Mouse (Mus musculus): Measurements from ENCODE around the gene Spata5. TPM values are rescaled to one million over a fixed set of nuclear protein-coding genes. Genes with fewer than 3 reads are reported as not detected.
"Not testable (repeated sequence)": the region's sequence is repeated elsewhere in the genome, so short reads cannot be mapped to it uniquely, and the experiment has no call there.

Gene Spata5
- polyA plus RNA-seq, 1 experiment from 2014 or later, result 36.2 TPM

DNA sequence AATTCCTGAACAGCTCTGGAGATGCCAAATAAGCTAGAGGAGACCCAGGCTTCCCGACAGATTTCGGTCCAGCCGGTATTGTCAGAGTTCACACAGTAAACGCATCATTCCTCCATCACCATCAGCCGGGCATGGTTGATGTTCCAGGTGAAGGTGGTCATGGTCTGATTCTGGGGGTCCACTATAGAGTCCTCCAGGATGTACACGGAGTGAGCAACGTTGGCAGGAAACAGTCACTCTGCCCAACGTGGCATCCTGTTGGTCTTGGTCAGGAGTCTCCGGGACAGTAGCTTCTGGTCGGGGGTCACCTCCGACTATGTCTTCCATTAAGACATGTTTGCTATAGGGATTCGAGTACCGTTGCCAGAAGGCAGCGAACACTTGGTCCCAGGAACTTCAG lies 179.9 kb downstream of the Spata5 start:
- H3K27me3 ChIP-seq (ENCODE audit: insufficient read depth, poor library complexity, severe bottlenecking); H3K9me3 ChIP-seq; H3K27ac ChIP-seq; H3K36me3 ChIP-seq; H3K4me3 ChIP-seq: not testable (repeated sequence)
- H3K4me1 ChIP-seq, result peaks cover 19% of the 10 kb centered on the region
- WGBS, result 90% methylated on average over 14 of the region's 14 CpGs
- peak; percentile 66 for DNase-seq (ENCODE audit: low spot score)

DNA sequence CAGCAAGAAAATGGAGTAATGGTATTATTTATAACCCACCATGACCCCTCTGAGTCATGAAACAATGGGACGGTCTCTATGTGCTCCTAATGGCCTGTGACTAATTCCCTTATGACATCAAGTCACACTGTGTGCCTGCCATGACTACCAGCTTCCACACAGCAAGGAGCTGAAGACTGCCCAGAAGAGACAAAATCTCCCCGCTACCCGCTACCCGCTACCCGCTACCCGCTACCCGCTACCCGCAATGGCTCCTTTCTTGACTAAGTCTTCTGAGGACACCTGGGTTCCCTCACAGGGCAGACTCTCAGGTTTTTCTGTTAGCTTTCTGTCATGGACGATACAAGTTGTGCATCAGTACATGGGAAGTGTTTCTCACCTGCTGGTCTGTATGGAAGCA lies 182.7 kb downstream of the Spata5 start:
- Histone ChIP-seq H3K36me3 (no peaks in the 10 kb centered on the region), H3K27ac (no peak overlapping the region), H3K9me3 (no peaks in the 10 kb centered on the region), H3K27me3 (ENCODE audit: insufficient read depth, poor library complexity, severe bottlenecking) (no peaks in the 10 kb centered on the region), H3K4me1 (peaks cover 4% of the 10 kb centered on the region; the same call in 1 of the 2 replicates), H3K4me3 (no peak overlapping the region)
- DNase-seq (ENCODE audit: low spot score), result peak; percentile 64
- 97% methylated on average over 9 of the region's 9 CpGs for WGBS

DNA sequence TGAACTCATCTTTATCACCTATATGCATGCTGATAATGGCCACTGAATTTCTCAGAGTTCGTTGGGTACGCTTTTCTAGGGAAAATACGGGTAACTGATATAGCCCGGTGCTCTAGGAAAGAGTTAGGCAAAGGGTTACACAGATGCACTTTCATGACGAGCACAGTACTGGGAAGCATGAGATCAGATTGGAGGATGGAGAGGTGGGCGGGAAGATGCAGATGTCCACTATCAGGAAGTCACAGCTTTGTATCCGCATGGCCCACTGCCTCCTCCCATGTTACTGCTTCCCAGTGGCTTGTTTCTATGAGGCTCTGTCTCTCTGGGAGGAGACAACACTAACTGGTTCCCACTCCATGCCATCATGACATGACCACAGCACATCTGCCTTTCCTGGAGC lies 183.2 kb downstream of the Spata5 start:
- Histone ChIP-seq H3K27me3 (ENCODE audit: insufficient read depth, poor library complexity, severe bottlenecking) (no peaks in the 10 kb centered on the region), H3K4me1 (peaks cover 4% of the 10 kb centered on the region; the same call in 1 of the 2 replicates), H3K36me3 (no peaks in the 10 kb centered on the region), H3K9me3 (no peaks in the 10 kb centered on the region), H3K4me3 (no peak overlapping the region), H3K27ac (no peak overlapping the region)
- DNase-seq (ENCODE audit: low spot score), result peak; percentile 63
- WGBS, result 73% methylated on average over 7 of the region's 7 CpGs

DNA sequence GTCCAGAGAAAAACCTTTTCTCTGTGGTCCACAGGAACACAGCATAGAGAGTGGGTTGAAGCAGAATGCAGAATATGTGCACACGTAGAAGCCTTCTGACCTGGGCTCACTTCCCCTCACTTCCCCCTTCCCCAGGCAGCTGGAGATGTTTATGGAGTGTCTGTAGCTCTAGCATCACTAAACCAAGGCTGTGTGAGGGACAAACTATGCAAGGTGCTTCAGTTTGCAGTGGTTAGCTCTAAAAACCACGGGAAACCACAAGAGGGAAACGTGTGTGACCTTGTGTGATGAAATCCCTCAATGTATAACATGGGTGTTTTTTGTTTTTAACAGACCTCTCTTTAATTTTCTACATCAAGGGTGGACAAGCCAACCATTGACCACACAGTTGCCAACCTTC lies 183.8 kb downstream of the Spata5 start:
- no peaks in the 10 kb centered on the region for H3K36me3 ChIP-seq
- no peak overlapping the region for H3K27ac ChIP-seq
- H3K4me3 ChIP-seq, result no peak overlapping the region
- WGBS, result 73% methylated on average over 3 of the region's 3 CpGs
- DNase-seq (ENCODE audit: low spot score), result no peak
- no peaks in the 10 kb centered on the region for H3K9me3 ChIP-seq
- H3K4me1 ChIP-seq, result peaks cover 4% of the 10 kb centered on the region; the same call in 1 of the 2 replicates
- H3K27me3 ChIP-seq (ENCODE audit: insufficient read depth, poor library complexity, severe bottlenecking), result no peaks in the 10 kb centered on the region

DNA sequence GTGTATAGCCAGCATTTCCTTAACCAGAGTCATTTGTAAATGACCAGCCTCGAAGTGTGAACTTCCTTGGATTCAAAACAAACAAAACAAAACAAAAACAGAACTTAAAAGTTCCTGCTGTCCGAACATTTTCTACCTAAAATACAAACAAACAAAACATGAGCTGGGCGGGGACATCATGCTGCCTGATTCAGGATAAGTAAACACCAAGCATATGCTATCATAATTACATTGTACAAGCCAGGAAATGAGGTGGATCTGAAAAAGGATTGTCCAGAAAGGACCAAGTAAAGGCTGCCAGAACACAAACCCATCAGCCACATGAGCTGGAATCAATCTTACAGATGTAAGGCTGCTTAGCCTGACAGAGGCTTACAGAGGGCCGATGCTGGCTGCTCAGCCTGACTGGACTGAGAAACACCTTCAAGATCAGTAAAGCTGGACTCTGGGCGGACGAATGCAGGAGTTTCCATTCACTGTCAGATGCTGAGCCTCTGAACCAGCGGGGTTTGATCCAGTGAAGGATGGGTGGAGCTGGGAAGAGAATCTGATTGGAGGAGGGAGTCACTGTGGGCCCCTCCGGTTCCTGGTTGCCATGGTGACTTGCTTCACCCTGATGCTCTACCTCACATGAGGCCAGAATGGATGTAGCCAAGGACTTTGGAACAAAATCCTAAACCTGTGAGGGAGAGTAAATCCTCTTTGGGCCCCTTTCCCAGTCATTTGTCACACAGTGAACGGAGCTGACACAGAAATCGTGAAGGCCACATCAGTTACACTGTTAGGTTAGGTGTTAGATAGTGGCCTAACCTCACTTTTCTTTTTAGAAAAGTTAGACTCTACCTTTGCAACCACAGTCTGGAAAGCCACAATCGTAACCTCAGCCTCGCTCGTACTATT lies 185.5 kb downstream of the Spata5 start:
- peaks cover 4% of the 10 kb centered on the region; the same call in 1 of the 2 replicates for H3K4me1 ChIP-seq
- 69% methylated on average over 13 of the region's 13 CpGs for WGBS
- no peak overlapping the region for H3K4me3 ChIP-seq
- no peak overlapping the region for H3K27ac ChIP-seq
- H3K27me3 ChIP-seq (ENCODE audit: insufficient read depth, poor library complexity, severe bottlenecking), result no peaks in the 10 kb centered on the region
- H3K36me3 ChIP-seq, result no peaks in the 10 kb centered on the region
- DNase-seq (ENCODE audit: low spot score), result no peak
- 0 out of 2 replicates have a peak, but pooled peaks cover 2% of the 10 kb centered on the region for H3K9me3 ChIP-seq

DNA sequence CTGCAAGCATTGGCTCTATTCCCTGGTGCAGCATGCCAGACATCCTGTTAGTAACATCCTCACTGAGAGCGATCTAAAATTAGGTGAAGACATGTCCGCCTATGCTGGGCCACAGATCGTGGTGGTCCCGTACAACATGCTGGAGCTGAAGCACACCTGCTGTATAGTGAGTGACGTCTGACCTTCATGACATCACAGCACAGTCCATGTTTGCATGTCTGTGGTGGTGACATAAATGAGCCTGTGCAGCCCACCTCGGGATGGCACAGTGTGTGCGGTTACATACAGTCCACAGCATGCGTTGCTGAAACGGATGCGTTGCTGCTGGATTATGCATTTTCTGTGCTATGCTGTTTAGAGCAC lies 186.2 kb downstream of the Spata5 start:
- 87% methylated on average over 10 of the region's 10 CpGs for whole genome bisulfite sequencing
- Histone ChIP-seq H3K36me3 (no peaks in the 10 kb centered on the region), H3K27ac (no peak overlapping the region), H3K4me1 (peaks cover 4% of the 10 kb centered on the region; the same call in 1 of the 2 replicates), H3K4me3 (no peak overlapping the region), H3K9me3 (0 out of 2 replicates have a peak, but pooled peaks cover 2% of the 10 kb centered on the region), H3K27me3 (ENCODE audit: insufficient read depth, poor library complexity, severe bottlenecking) (no peaks in the 10 kb centered on the region)
- no peak for DNase-seq (ENCODE audit: low spot score)

DNA sequence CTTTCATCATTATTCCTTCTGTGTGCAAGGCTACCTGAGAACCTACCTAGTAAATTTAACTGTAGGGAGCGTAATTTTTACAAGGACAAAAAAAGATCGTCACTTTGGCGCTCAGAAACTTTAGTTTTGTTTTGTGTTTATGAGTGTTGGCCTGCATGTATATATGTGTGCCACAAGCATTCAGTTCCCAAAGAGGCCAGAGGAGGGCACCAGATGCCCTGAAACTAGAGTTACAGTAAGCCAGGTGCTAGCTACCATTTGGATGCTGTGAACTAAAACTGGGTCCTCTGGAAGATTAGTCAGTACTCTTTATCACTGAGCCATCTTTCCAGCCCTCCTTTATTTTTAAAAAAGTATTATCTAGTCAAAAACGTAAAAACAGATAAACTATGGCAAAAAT lies 189.2 kb downstream of the Spata5 start:
- Histone ChIP-seq H3K9me3 (0 out of 2 replicates have a peak, but pooled peaks cover 2% of the 10 kb centered on the region), H3K36me3 (no peaks in the 10 kb centered on the region), H3K4me1 (peaks cover 4% of the 10 kb centered on the region; the same call in 1 of the 2 replicates), H3K4me3 (no peak overlapping the region), H3K27me3 (ENCODE audit: insufficient read depth, poor library complexity, severe bottlenecking) (no peaks in the 10 kb centered on the region), H3K27ac (no peak overlapping the region)
- DNase-seq (ENCODE audit: low spot score), result no peak
- WGBS, result 82% methylated on average over 4 of the region's 4 CpGs

DNA sequence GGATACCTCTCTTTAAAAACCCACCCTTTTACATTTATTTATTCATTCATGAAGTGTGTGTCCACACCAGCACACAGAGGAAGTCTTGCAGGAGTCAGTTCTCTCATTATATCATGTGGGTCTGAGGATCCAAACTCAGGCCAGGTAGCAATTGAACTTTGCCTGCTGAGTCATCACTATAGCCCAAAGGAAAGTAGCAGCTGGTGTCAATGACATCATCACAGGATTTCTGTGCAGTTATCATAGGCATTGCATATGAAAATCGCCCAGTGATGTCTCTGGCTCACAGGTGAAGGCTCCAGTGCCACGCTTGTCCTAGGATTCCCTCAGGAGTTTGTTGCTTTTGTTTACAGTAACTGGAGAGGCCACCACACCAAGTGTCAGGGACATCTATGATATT lies 191.0 kb downstream of the Spata5 start:
- no peak overlapping the region for H3K27ac ChIP-seq
- no peak overlapping the region for H3K4me3 ChIP-seq
- H3K4me1 ChIP-seq, result peaks cover 4% of the 10 kb centered on the region; the same call in 1 of the 2 replicates
- H3K36me3 ChIP-seq, result no peaks in the 10 kb centered on the region
- no peaks in the 10 kb centered on the region for H3K27me3 ChIP-seq (ENCODE audit: insufficient read depth, poor library complexity, severe bottlenecking)
- WGBS, result 88% methylated on average over 2 of the region's 2 CpGs
- no peak for DNase-seq (ENCODE audit: low spot score)
- 0 out of 2 replicates have a peak, but pooled peaks cover 2% of the 10 kb centered on the region for H3K9me3 ChIP-seq

DNA sequence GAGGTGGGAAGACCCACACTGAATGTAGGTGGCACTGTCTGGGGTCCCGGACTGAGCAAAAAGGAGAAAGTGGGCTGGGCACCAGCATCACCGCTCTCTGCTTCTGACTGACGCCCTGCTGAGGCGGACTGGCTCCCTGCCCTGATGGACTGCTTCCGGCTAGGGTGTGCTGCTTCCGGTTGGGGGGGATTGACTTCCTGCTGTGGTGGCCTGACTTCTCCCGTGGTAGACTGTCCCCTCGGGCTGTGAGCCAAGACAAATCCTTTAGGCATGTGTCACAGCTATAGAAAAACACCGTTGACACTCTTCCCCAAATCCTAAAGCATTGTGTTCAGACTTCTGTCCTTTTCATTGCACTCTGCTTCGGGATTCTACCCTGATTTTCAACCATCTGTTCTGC lies 194.0 kb downstream of the Spata5 start:
- Histone ChIP-seq H3K27ac (0 out of 2 replicates have a peak overlapping the region, but pooled peaks have one; percentile 22), H3K9me3 (0 out of 2 replicates have a peak, but pooled peaks cover 2% of the 10 kb centered on the region), H3K27me3 (ENCODE audit: insufficient read depth, poor library complexity, severe bottlenecking) (no peaks in the 10 kb centered on the region), H3K4me3 (no peak overlapping the region), H3K4me1 (no peaks in the 10 kb centered on the region), H3K36me3 (no peaks in the 10 kb centered on the region)
- DNase-seq (ENCODE audit: low spot score), result peak; percentile 73
- 53% methylated on average over 10 of the region's 10 CpGs for WGBS

DNA sequence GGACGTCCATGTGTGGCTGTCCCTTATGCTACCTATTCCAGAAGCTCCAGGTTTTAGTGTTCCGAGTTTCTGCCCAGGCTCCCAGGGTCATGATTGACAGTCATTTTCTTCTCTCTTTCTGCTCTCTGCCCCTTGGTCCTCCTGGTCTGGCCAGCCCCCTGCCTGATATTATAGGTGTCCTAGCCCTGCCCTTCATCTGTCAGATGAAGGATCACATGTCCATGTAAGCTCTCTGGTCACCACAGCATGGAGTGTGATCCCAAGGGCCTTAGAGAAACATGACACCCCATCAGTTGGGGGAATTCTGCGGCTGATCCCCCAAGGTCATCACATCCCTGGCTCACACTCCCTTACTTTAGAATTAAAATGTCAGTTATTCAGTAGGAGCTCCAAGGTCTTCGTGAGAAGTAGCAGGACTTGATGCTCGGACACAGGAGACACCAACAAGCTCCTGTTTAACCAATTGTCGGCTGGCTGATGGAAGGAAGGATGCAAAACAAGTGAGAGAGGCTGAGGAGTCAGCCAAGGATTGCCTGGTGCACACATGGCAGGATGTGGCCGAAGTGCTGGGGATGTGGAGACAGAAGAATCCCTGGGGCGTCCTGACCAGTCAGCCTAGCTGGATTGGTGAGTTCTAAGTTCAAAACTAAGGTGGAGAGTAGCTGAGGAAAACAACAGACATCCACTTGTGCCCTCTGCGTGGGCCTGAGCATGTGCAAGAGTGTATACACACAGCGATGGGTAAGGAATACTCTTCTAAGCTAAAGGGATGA lies 195.4 kb downstream of the Spata5 start:
- Histone ChIP-seq H3K27me3 (ENCODE audit: insufficient read depth, poor library complexity, severe bottlenecking) (no peaks in the 10 kb centered on the region), H3K4me1 (no peaks in the 10 kb centered on the region), H3K27ac (no peak overlapping the region), H3K36me3 (no peaks in the 10 kb centered on the region), H3K4me3 (no peak overlapping the region), H3K9me3 (0 out of 2 replicates have a peak, but pooled peaks cover under 1% of the 10 kb centered on the region)
- DNase-seq (ENCODE audit: low spot score), result peak; percentile 54
- 75% methylated on average over 10 of the region's 10 CpGs for WGBS

DNA sequence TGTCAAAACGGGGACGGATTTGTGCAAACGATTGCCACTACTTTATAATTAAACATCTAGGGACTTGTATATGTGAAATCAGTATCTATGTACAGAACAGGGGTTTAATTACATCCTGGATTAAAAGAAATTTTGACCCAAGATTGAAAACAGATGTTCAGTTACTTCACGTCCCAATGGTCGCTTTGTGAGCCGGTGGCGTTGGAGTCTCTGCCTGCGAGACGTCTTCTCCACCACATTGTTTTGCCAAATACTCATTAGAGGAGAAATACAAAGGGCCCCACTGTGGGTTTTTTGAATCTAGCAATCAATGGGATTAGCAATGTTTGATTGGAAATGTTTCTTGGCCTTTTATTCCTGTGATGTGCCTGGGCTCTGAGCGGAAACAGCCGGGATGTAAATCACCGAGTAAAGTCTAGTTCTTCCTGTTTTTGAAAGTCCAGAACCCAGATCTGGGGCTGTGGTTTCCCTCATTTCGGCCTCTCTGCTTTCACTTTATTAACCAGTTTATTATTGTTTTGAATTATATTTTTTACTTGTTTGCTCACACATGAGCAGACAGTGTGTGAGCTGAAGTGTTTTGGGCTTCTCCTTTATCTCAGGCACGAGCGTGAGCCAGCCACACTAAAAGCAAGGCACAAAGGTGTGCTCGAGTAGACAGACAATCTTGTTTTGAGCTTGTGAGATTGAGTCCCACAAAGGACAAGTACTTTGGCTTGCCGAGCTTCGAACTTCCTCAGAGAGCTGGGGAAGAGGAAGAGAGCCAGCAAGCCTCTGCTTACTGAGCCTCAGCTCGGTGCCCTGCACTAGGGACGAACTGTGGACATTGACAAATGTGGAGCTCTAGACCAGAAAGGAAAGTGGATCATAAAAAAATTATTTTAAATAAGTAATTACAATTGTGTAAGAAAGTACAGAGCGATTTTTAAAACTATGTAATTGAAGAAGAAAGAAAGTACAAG lies 197.2 kb downstream of the Spata5 start:
- Histone ChIP-seq H3K36me3 (no peaks in the 10 kb centered on the region), H3K27ac (no peak overlapping the region), H3K4me3 (no peak overlapping the region), H3K4me1 (no peaks in the 10 kb centered on the region), H3K9me3 (no peaks in the 10 kb centered on the region), H3K27me3 (ENCODE audit: insufficient read depth, poor library complexity, severe bottlenecking) (no peaks in the 10 kb centered on the region)
- DNase-seq (ENCODE audit: low spot score), result peak; percentile 57
- 83% methylated on average over 21 of the region's 21 CpGs for WGBS
